Mouse (Mus musculus): ENCODE results near the gene Sftpa1.

Sftpa1 gene

DNA sequence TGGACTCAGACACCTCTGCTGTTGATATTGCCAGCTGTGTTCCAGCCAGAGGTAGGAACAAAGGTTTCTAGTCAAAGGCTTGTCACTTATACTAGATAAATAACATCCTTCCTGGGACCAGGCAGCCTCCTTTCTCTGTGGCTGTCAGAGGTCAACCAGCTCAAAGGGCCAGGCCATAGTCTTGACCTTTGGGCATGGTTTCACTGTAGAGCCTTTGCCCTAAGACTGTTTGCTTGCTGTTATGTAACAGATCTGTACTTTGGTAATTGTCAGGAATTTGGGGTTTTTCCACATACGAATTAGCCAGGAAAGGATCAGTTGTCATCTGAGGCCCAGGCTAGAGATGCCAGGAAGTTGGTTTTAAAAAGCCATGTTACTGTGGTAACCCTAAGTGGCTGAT is 29.2 kb downstream of the Sftpa1 start:
- peak; percentile 3 for DNase-seq (ENCODE audit: low read depth, low spot score)

DNA sequence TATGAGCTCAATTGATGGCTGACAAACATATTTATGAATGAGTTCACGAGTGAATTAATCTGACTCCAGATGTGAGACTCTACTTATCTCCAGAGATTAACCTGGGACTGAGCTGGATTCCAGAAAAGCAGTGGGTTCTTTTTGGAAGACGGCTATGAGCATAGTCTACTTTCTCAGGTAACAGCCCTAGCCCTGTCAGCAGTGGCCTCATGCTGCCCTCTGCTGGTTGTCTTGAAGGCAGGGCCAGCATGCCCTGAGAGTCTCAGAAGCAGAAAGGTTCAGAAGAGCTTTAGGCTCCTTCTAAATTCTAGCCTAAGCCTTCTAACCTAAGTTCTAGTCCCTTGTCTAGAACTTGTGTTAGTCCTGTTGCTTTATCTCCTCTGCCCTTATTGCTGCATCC is 31.1 kb downstream of the Sftpa1 start:
- peak; percentile 7 for DNase-seq (ENCODE audit: low read depth, low spot score)

DNA sequence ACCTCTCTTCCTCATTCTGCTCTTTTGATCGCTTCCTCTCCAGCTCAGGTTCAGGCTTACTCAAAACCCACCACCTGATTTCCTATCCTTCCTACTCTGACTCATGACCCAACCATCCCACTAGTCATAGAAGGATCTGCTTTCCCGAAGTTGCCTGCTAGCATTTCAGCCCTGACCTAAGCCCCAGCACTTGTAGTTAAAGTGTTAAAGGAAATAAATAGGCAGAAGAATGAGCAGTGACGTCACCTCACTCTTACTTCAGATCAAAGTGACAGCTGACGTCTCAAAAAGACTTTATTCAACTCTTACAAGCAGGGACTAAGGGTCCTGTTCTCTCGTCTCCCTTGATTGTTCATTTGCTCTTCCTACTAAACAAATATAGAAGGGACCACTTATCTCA is 35.7 kb downstream of the Sftpa1 start:
- DNase-seq (ENCODE audit: low read depth, low spot score), result peak; percentile 27

DNA sequence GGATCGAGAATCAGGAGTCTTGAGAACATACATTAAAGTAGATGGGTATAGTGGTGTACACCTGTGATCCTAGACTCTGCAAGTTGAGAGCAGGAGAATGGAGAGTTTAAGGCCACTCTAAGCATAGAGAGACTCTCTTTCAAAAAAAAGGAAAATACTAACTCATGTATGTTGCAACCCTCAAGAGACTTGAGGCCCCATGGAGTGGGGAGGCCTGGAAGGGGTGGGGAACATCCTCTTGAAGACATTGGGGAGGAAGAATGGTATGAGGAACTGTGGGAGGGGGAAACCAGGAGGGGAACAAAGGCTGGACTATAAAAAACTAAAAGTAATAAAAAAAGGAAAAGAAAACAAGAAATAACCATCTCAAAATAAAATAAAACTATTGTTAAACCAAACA is 37.0 kb downstream of the Sftpa1 start:
- DNase-seq (ENCODE audit: low read depth, low spot score), result no peak

DNA sequence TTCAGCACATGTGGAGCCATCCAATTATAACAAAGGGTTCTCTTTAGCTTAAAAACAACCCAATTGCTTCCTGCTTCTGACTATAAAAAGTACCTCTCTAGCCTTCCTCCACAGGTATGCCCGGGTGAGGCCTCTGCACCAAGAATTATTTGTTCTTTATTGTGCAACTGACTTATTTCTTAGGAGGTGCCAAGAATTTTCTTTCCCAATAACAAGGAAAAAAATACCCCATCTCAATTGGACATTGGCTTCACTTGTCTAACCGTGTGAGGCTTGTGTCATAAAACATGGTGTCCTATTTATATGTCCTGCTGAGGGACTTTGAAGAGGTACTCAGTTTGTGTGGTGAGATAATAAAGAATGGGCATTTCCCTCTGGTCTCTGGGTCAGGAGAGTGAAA is 38.9 kb downstream of the Sftpa1 start:
- no peak for DNase-seq (ENCODE audit: low read depth, low spot score)

DNA sequence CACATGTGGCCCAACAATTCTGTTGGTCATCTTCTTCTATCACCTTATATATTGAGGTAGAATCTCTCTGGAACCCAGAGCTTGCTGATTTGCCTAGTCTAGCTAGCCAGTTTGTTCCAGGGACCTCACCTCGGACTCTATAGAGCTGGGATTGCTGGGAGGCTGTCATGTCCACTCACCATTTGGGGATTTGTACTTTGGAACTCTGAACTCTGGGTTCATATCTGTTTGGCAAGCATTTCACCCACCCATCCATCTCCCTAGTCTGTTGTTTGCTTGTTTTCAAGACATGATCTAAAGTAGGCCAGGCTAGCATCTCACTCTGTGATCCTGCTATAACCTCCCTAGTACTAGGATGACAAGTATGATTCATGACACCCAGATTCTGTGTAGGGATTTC is 43.2 kb downstream of the Sftpa1 start:
- no peak for DNase-seq (ENCODE audit: low read depth, low spot score)

DNA sequence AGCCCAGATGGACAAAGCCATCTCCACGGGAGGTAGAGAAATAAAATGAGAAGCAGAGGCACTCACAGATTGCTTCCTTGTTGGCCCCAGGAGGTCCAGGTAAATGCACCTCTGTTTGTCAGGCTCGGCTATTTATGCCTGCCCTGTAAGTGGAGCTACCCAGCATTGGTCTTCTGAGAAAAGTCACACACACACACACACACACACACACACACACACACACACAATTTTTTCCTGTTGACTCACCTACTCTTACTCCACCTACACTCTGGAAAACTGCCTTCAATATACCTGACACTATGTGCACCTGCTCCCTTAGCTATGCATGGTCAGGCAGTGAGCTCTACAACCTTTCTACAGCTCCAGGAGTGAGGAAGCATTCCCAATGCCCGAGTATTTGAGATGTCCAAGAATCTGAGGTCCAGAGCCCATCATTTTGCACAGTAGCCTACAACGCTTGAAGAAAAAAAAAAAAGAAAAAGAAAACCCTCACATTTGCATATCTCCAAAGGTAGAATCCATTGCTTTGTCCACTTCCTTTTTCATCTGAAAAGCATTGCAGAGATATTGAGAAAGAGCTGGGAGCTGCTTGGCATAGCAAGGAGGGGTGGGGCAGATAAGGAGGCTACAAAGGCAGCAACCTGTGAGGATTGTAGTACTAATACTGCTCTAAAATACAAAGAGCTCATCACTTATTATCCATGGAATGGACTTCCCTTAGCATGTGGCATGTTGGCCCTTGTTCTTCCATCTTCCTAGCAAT is 53.7 kb downstream of the Sftpa1 start, which contains the start of gene Sftpd:
Gene Sftpd, minus strand, starts transcription at position 91 of the 763 bp plus-strand sequence.
- no peak for DNase-seq (ENCODE audit: low read depth, low spot score)

Measured in 3T3-L1 (cell line).